Mouse (Mus musculus) lung, postnatal 10 days (tissue): ENCODE measurements at regions not wholly inside any gene's neighbourhood (a gene's known extent, or its start where the extent isn't known, plus 50 kb on each side); places are given as distances from the start of the nearest gene placed in this dataset.
A peak's percentile ranks its signal among the peaks of the same experiment; 100 is the strongest.

Source experiments
- DNase-seq: peaks from one replicate; pipeline ENCODE4 v3.0.0; 2021

GRCm38 (mm10) chr7:39596403-39596802 lies 78.8 kb downstream of the Zfp619 start:
- DNase-seq = peak; percentile 23

GRCm38 (mm10) chr7:39613767-39614166 lies 96.2 kb downstream of the Zfp619 start:
- no peak for DNase-seq

GRCm38 (mm10) chr7:39615092-39615491 lies 97.5 kb downstream of the Zfp619 start:
- DNase-seq = no peak

- no peak for DNase-seq
Observed at GRCm38 (mm10) chr7:39621796-39622195, 104.2 kb downstream of the Zfp619 start.

- peak; percentile 19 for DNase-seq
Observed at GRCm38 (mm10) chr7:39632836-39633235, 115.3 kb downstream of the Zfp619 start.

- DNase-seq = no peak
Observed at GRCm38 (mm10) chr7:39642333-39642732, 124.8 kb downstream of the Zfp619 start.

- no peak for DNase-seq
Observed at GRCm38 (mm10) chr7:39643323-39643722, 125.8 kb downstream of the Zfp619 start.

- DNase-seq = no peak
Observed at GRCm38 (mm10) chr7:39650483-39651102, 133.0 kb downstream of the Zfp619 start.

- no peak for DNase-seq
Observed at GRCm38 (mm10) chr7:39654563-39655286, 137.2 kb downstream of the Zfp619 start.

- peak; percentile 58 for DNase-seq
Observed at GRCm38 (mm10) chr7:39655287-39655652, 137.7 kb downstream of the Zfp619 start.

GRCm38 (mm10) chr7:39655709-39656397 lies 138.3 kb downstream of the Zfp619 start:
- DNase-seq = no peak

GRCm38 (mm10) chr7:39659597-39659996 lies 142.0 kb downstream of the Zfp619 start:
- DNase-seq = peak; percentile 67

GRCm38 (mm10) chr7:39675124-39675846 lies 157.7 kb downstream of the Zfp619 start:
- DNase-seq = no peak

- DNase-seq = no peak
Observed at GRCm38 (mm10) chr7:39675847-39676238, 158.3 kb downstream of the Zfp619 start.

- DNase-seq = no peak
Observed at GRCm38 (mm10) chr7:39680411-39680810, 162.8 kb downstream of the Zfp619 start.

GRCm38 (mm10) chr7:39696589-39696988 lies 179.0 kb downstream of the Zfp619 start:
- DNase-seq = peak; percentile 58

- DNase-seq = no peak
Observed at GRCm38 (mm10) chr7:39701506-39701905, 183.9 kb downstream of the Zfp619 start.

- DNase-seq = no peak
Observed at GRCm38 (mm10) chr7:39705118-39706095, 187.8 kb downstream of the Zfp619 start.

- DNase-seq = peak; percentile 30
Observed at GRCm38 (mm10) chr7:39706606-39707005, 189.0 kb downstream of the Zfp619 start.

- peak; percentile 48 for DNase-seq
Observed at GRCm38 (mm10) chr7:39716340-39717150, 199.0 kb downstream of the Zfp619 start.

- DNase-seq = no peak
Observed at GRCm38 (mm10) chr7:39727935-39728557, 210.5 kb downstream of the Zfp619 start.
